Mouse (Mus musculus) limb, embryonic 15.5 days (tissue): ENCODE measurements around the gene Ppp4r2. TPM values are rescaled to one million over a fixed set of nuclear protein-coding genes. Genes with fewer than 3 reads are reported as not detected.
"Not testable (repeated sequence)": the region's sequence is repeated elsewhere in the genome, so short reads cannot be mapped to it uniquely, and the experiment has no call there.

Experiments
- ATAC-seq: fragments of 200-750 bp; cut with Nextera tagmentation; 2 replicates; pipeline ENCODE4 v1.8.0; 2017; ENCODE audit warnings: low read depth, moderate TSS enrichment; ENCODE audit not compliant: insufficient number of reproducible peaks, low FRiP score, low TSS enrichment
- H3K27ac ChIP-seq: fragments of 300-500 bp; sonication (generic); 2 replicates; pipeline ENCODE4 v1.5.1; 2015; ENCODE audit warnings: moderate library complexity, mild to moderate bottlenecking, inconsistent platforms
- H3K27me3 ChIP-seq: fragments of 300-500 bp; sonication (generic); 2 replicates; pipeline ENCODE4 v1.6.1; 2015; ENCODE audit warnings: inconsistent platforms
- H3K36me3 ChIP-seq: fragments of 300-500 bp; sonication (generic); 2 replicates; pipeline ENCODE4 v1.6.1; 2015; ENCODE audit warnings: inconsistent platforms
- H3K4me1 ChIP-seq: fragments of 300-500 bp; sonication (generic); 2 replicates; pipeline ENCODE4 v1.6.1; 2015; ENCODE audit warnings: inconsistent platforms
- H3K4me2 ChIP-seq: fragments of 300-500 bp; sonication (generic); 2 replicates; pipeline ENCODE4 v1.6.1; 2015; ENCODE audit warnings: mild to moderate bottlenecking, inconsistent platforms
- H3K4me3 ChIP-seq: fragments of 300-500 bp; sonication (generic); 2 replicates; pipeline ENCODE4 v1.5.1; 2015; ENCODE audit warnings: mild to moderate bottlenecking, inconsistent platforms
- H3K9ac ChIP-seq: fragments of 300-500 bp; sonication (generic); 2 replicates; pipeline ENCODE4 v1.6.1; 2015; ENCODE audit warnings: inconsistent platforms
- H3K9me3 ChIP-seq: fragments of 300-500 bp; sonication (generic); 2 replicates; pipeline ENCODE4 v1.6.1; 2016; ENCODE audit warnings: inconsistent platforms
- WGBS: fragments of 180-500 bp; shearing (Covaris S2); methylation state at CpG from one replicate; pipeline ENCODE4 v1.1.7; 2015; 5-methylcytosine and 5-hydroxymethylcytosine counted together
- polyA plus RNA-seq: library from polyadenylated mRNA; unstranded; fragments of >200 nt; fragmentation: Nextera tagmentation; extraction: Ambion mirVana; gene quantifications from 2 replicates; pipeline ENCODE4 v1.2.1, GENCODE M21; 2015

Gene Ppp4r2
- polyA plus RNA-seq, 1 experiment from 2014 or later, result 23.7 TPM

- Histone ChIP-seq H3K36me3 (peaks cover 16% of the 10 kb centered on the region), H3K27ac (no peak overlapping the region), H3K9me3 (no peaks in the 10 kb centered on the region), H3K9ac (no peak overlapping the region), H3K4me1 (peaks cover 17% of the 10 kb centered on the region), H3K4me3 (no peak overlapping the region), H3K4me2 (no peak overlapping the region), H3K27me3 (no peaks in the 10 kb centered on the region)
- WGBS, result 76% methylated on average over 6 of the region's 6 CpGs
- no peak for ATAC-seq
Observed at GRCm38 (mm10) chr6:100831751-100832150, 1.7 kb upstream of the Ppp4r2 start.

DNA sequence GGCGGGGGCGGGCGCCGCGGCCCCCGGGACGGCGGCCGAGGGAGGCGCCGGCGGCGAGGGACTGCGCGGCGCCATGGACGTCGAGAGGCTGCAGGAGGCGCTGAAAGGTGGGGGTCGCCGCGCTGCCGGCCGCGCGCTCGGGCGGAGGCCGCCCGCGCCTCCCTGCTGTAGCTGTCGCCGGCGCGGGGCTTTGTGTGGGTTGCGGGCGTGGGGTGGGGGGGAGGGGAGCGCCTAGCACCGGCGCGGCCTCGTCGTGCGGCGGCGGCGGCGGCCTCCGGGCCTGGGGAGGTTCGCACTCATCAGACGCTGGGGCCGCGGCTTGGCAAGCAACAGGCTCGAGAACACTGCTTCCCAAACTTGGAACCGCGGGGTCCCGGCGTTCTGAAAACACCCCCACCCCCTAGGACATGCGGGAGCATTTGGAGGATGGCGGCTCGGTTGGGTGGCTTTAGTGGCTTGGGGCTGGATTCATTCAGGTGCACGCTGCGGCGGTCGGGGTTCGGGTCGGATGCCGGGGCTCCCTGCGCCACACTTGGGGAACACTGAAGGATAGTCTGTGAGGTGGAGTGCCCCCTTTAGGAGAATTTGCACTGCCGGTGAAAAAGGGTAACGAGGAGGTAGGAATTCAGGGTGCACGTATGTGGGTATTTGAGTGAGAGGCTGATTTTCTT lies 524 bp downstream of the Ppp4r2 start:
- H3K27me3 ChIP-seq, result no peaks in the 10 kb centered on the region
- peak overlapping the region; percentile 90 for H3K27ac ChIP-seq
- peak; percentile 79 for ATAC-seq
- peaks cover 17% of the 10 kb centered on the region for H3K4me1 ChIP-seq
- peak overlapping the region; percentile 80 for H3K4me3 ChIP-seq
- peak overlapping the region; percentile 69 for H3K9ac ChIP-seq
- peaks cover 35% of the 10 kb centered on the region for H3K36me3 ChIP-seq
- 0% methylated on average over 34 of the region's 72 CpGs for WGBS
- peak overlapping the region; percentile 45 for H3K4me2 ChIP-seq
- H3K9me3 ChIP-seq, result no peaks in the 10 kb centered on the region

DNA sequence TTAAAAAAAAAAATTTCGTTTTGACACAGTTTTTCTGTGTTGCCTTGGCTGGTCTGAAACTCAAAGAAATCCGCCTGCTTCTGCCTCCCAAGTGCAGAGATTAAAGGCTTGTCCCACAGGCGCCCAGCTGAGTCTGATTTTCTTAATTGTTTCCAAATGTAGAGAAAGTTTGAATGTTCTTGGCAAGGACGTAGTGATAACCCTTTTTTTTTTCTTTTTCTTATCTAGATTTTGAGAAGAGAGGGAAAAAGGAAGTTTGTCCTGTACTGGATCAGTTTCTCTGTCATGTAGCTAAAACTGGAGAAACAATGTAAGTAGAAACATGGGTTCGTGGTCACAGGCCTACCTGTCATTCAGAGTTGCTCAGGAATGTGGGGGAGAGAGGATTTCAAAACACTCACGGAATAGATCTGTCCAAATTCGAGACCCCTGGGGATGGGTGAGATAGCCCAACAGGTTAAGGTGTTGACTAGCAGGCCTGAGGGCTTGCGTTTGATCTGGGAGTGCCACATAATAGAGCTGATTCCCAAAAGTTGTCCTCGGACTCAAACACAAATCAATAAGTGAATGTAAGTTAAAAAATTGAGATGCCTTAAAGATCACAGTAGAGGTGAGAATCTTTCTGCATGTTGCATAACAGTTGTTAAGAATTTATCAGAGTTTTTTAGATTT lies 1.2 kb downstream of the Ppp4r2 start:
- peak overlapping the region; percentile 45 for H3K4me2 ChIP-seq
- H3K4me1 ChIP-seq, result peaks cover 17% of the 10 kb centered on the region
- peaks cover 39% of the 10 kb centered on the region for H3K36me3 ChIP-seq
- H3K4me3 ChIP-seq, result peak overlapping the region; percentile 80
- no peaks in the 10 kb centered on the region for H3K9me3 ChIP-seq
- peak overlapping the region; percentile 90 for H3K27ac ChIP-seq
- no peaks in the 10 kb centered on the region for H3K27me3 ChIP-seq
- 37% methylated on average over 9 of the region's 9 CpGs for WGBS
- ATAC-seq, result no peak
- H3K9ac ChIP-seq, result peak overlapping the region; percentile 69

DNA sequence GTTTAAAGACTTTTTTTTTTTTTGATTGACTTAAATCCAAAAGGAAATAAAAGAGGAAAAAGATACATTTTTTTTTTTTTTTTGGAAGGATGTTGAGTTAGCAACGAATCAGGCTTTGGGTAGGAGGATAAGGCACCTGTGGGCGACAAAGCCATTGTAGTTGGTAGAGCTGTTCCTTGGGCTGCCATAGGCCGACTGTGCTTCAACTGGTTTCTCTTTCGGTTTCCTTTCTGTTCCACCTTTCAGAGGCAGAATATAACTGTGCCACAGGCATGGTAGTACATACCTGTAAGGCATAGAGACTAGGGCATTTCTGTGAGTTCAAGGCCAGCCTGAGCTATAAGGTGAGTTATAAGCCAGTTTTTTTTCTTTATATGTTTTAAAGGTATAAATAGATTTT lies 11.6 kb downstream of the Ppp4r2 start:
- Histone ChIP-seq H3K27me3 (no peaks in the 10 kb centered on the region), H3K36me3 (peaks cover 49% of the 10 kb centered on the region), H3K4me1 (peaks cover 3% of the 10 kb centered on the region; the same call in 1 of the 2 replicates), H3K9me3 (no peaks in the 10 kb centered on the region), H3K4me2 (no peak overlapping the region), H3K27ac (no peak overlapping the region), H3K4me3 (no peak overlapping the region), H3K9ac (no peak overlapping the region)
- ATAC-seq, result no peak
- WGBS, result 94% methylated on average over 4 of the region's 4 CpGs

GRCm38 (mm10) chr6:100847264-100847663 lies 13.8 kb downstream of the Ppp4r2 start:
- no peaks in the 10 kb centered on the region for H3K27me3 ChIP-seq
- 82% methylated on average over 5 of the region's 5 CpGs for WGBS
- H3K4me3 ChIP-seq, result no peak overlapping the region
- no peak overlapping the region for H3K4me2 ChIP-seq
- H3K36me3 ChIP-seq, result peaks cover 35% of the 10 kb centered on the region; the same call in 1 of the 2 replicates
- peaks cover 3% of the 10 kb centered on the region for H3K4me1 ChIP-seq
- H3K27ac ChIP-seq, result no peak overlapping the region
- no peak overlapping the region for H3K9ac ChIP-seq
- no peaks in the 10 kb centered on the region for H3K9me3 ChIP-seq
- no peak for ATAC-seq

DNA sequence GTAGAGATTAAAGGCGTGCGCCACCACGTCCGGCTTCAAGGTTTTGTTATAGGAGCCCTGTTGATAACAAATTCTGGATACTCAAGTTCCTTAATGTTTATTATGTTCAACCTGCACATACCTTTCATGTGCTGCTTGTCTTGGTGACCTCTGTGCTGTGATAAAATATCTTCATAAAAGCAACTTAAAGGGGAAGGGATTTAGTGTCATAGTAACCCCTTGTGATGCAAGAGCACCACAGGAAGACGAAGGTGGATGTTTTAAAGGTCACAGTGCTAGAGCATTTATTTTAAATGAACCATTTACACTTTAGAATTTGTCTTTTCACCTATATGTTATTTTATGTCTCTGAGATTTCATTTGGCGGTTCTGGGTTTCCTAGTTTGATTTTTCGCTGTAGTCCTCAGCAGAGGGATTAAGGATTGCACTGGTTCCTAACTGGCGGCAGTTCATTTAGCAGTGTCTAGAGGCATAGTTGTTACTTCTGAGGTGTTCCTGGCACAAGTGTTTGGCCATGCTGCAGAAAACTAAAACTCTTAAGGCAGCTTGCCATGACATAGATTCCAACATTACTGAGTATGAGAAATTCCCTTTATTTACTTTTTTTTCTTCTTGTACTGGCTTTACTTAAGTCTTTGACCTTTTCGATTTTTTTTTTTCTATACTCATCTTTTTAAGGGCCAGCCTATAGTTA lies 15.4 kb downstream of the Ppp4r2 start:
- no peak overlapping the region for H3K4me2 ChIP-seq
- H3K27ac ChIP-seq, result no peak overlapping the region
- H3K36me3 ChIP-seq, result peaks cover 22% of the 10 kb centered on the region; the same call in 1 of the 2 replicates
- H3K4me1 ChIP-seq, result peaks cover 3% of the 10 kb centered on the region
- no peak for ATAC-seq
- H3K9me3 ChIP-seq, result no peaks in the 10 kb centered on the region
- no peak overlapping the region for H3K9ac ChIP-seq
- H3K27me3 ChIP-seq, result no peaks in the 10 kb centered on the region
- 74% methylated on average over 9 of the region's 9 CpGs for WGBS
- no peak overlapping the region for H3K4me3 ChIP-seq

- ATAC-seq, result no peak
- 80% methylated on average over 9 of the region's 9 CpGs for WGBS
Observed at GRCm38 (mm10) chr6:100850671-100851081, 17.3 kb downstream of the Ppp4r2 start.

GRCm38 (mm10) chr6:100851083-100851482 lies 17.7 kb downstream of the Ppp4r2 start:
- Histone ChIP-seq H3K4me2 (no peak overlapping the region), H3K9ac (no peak overlapping the region), H3K27me3 (no peaks in the 10 kb centered on the region), H3K36me3 (peaks cover 28% of the 10 kb centered on the region), H3K9me3 (no peaks in the 10 kb centered on the region), H3K27ac (no peak overlapping the region), H3K4me1 (peaks cover 3% of the 10 kb centered on the region), H3K4me3 (no peak overlapping the region)
- no peak for ATAC-seq
- 74% methylated on average over 5 of the region's 5 CpGs for WGBS

More at GRCm38 (mm10) chr6:100850671-100851081, 17.3 kb downstream of the Ppp4r2 start:
- Histone ChIP-seq H3K9ac (no peak overlapping the region), H3K4me3 (no peak overlapping the region), H3K27ac (no peak overlapping the region), H3K4me2 (no peak overlapping the region), H3K36me3 (peaks cover 28% of the 10 kb centered on the region), H3K27me3 (no peaks in the 10 kb centered on the region), H3K4me1 (peaks cover 3% of the 10 kb centered on the region), H3K9me3 (no peaks in the 10 kb centered on the region)

- WGBS, result 80% methylated on average over 6 of the region's 6 CpGs
- H3K4me1 ChIP-seq, result no peaks in the 10 kb centered on the region
- peaks cover 24% of the 10 kb centered on the region for H3K36me3 ChIP-seq
- no peaks in the 10 kb centered on the region for H3K27me3 ChIP-seq
- no peaks in the 10 kb centered on the region for H3K9me3 ChIP-seq
- H3K4me3 ChIP-seq, result no peak overlapping the region
- ATAC-seq, result no peak
- H3K4me2 ChIP-seq, result no peak overlapping the region
- no peak overlapping the region for H3K27ac ChIP-seq
- H3K9ac ChIP-seq, result no peak overlapping the region
Observed at GRCm38 (mm10) chr6:100865321-100865720, 31.9 kb downstream of the Ppp4r2 start.

- not testable (repeated sequence) for H3K4me3 ChIP-seq, ATAC-seq, H3K9me3 ChIP-seq, H3K4me2 ChIP-seq, H3K4me1 ChIP-seq, H3K27me3 ChIP-seq, H3K27ac ChIP-seq, H3K9ac ChIP-seq
- H3K36me3 ChIP-seq, result peaks cover 24% of the 10 kb centered on the region
- WGBS, result 40% methylated on average over 4 of the region's 5 CpGs
Observed at GRCm38 (mm10) chr6:100865788-100866187, 32.4 kb downstream of the Ppp4r2 start.

GRCm38 (mm10) chr6:100866246-100866645 lies 32.8 kb downstream of the Ppp4r2 start:
- peaks cover 24% of the 10 kb centered on the region for H3K36me3 ChIP-seq
- not testable (repeated sequence) for H3K4me3 ChIP-seq, H3K9me3 ChIP-seq, H3K4me2 ChIP-seq, H3K27ac ChIP-seq, ATAC-seq, H3K27me3 ChIP-seq, H3K4me1 ChIP-seq, H3K9ac ChIP-seq
- 81% methylated on average over 5 of the region's 5 CpGs for WGBS

- 37% methylated on average over 5 of the region's 5 CpGs for WGBS
- H3K4me1 ChIP-seq, result no peaks in the 10 kb centered on the region
- no peak overlapping the region for H3K9ac ChIP-seq
- no peaks in the 10 kb centered on the region for H3K27me3 ChIP-seq
- peaks cover 10% of the 10 kb centered on the region for H3K36me3 ChIP-seq
- no peaks in the 10 kb centered on the region for H3K9me3 ChIP-seq
- H3K4me2 ChIP-seq, result no peak overlapping the region
- H3K4me3 ChIP-seq, result no peak overlapping the region
- no peak for ATAC-seq
- no peak overlapping the region for H3K27ac ChIP-seq
Observed at GRCm38 (mm10) chr6:100868863-100869262, 35.4 kb downstream of the Ppp4r2 start.
